Mouse (Mus musculus) liver, postnatal 0 days (tissue): ENCODE results near the gene Zfp385c. TPM values are rescaled to one million over a fixed set of nuclear protein-coding genes. Genes with fewer than 3 reads are reported as not detected.
A peak's percentile ranks its signal among the peaks of the same experiment; 100 is the strongest.

Source experiments
- ATAC-seq: fragments of 200-750 bp; cut with Nextera tagmentation; 2 replicates; pipeline ENCODE4 v1.8.0; 2017; ENCODE audit warnings: mild to moderate bottlenecking, moderate library complexity
- DNase-seq: peaks from one replicate; pipeline ENCODE4 v3.0.0-alpha.2; 2016
- H3K27ac ChIP-seq: fragments of 300-500 bp; sonication (generic); 2 replicates; pipeline ENCODE4 v1.5.1; 2014; ENCODE audit warnings: antibody characterized with exemption, moderate library complexity, mild to moderate bottlenecking, low read depth
- H3K27me3 ChIP-seq: fragments of 300-500 bp; sonication (generic); 2 replicates; pipeline ENCODE4 v1.6.1; 2014; ENCODE audit warnings: low read length, control low read depth, mixed read lengths; ENCODE audit not compliant: insufficient read depth
- H3K36me3 ChIP-seq: fragments of 300-500 bp; sonication (generic); replicated peaks from 2 replicates; pipeline ENCODE4 v1.6.1; 2014; ENCODE audit warnings: mild to moderate bottlenecking, control low read depth, low read length, moderate library complexity, mixed read lengths; ENCODE audit not compliant: insufficient read depth
- H3K4me1 ChIP-seq: fragments of 300-500 bp; sonication (generic); 2 replicates; pipeline ENCODE4 v1.6.1; 2014; ENCODE audit warnings: antibody characterized with exemption, mild to moderate bottlenecking, control low read depth; ENCODE audit not compliant: insufficient read depth
- H3K4me2 ChIP-seq: fragments of 300-500 bp; sonication (generic); 2 replicates; pipeline ENCODE4 v1.6.1; 2014; ENCODE audit warnings: low read depth, mild to moderate bottlenecking, low read length, moderate library complexity, mixed read lengths
- H3K4me3 ChIP-seq: fragments of 300-500 bp; sonication (generic); 2 replicates; pipeline ENCODE4 v1.5.1; 2014; ENCODE audit warnings: low read depth, low read length
- H3K9ac ChIP-seq: fragments of 300-500 bp; sonication (generic); replicated peaks from 2 replicates; pipeline ENCODE4 v1.6.1; 2014; ENCODE audit warnings: mild to moderate bottlenecking, moderate library complexity
- H3K9me3 ChIP-seq: fragments of 300-500 bp; sonication (generic); 2 replicates; pipeline ENCODE4 v1.6.1; 2016; ENCODE audit warnings: mild to moderate bottlenecking, control low read depth, low read length, mixed read lengths
- CTCF ChIP-seq: sonication (generic); IDR thresholded peaks from 2 replicates; pipeline ENCODE4 v1.5.1; 2016; ENCODE audit warnings: antibody characterized with exemption, low read depth
- EP300 ChIP-seq: IDR thresholded peaks from 2 replicates; pipeline ENCODE4 v1.6.1; 2016; ENCODE audit warnings: antibody characterized with exemption, low read depth, mild to moderate bottlenecking
- whole genome bisulfite sequencing: fragments of 180-500 bp; shearing (Covaris S2); extraction: QIAGEN DNeasy Blood & Tissue Kit; methylation state at CpG from one replicate; pipeline ENCODE4 v1.1.7; 2014; ENCODE audit not compliant: insufficient replicate concordance; 5-methylcytosine and 5-hydroxymethylcytosine counted together
- polyA plus RNA-seq: library from polyadenylated mRNA; unstranded; fragments of >200 nt; fragmentation: Nextera tagmentation; extraction: Ambion mirVana; gene quantifications from 2 replicates; pipeline ENCODE4 v1.2.1, GENCODE M21; 2015

Gene Zfp385c
- polyA plus RNA-seq, 1 experiment from 2014 or later: not detected

DNA sequence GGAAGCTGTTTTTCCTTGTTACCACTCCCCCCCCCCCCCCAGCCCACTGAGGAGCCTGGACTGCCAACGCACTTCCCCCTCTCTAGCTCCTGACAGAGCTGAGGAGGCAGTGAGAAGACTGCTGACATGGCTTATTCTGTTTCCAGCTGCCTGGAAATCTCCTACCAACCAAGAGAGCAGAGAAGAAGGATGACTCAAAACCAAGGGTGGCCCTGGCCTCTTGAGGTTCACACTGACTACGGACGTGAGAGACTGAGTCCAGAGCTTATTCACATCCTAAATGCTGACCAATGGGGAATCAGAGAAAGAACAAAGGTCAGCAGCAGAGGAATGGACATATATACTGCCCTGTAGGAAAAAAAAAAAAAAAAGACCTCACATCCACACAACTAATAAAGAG is 27.1 kb upstream of the Zfp385c start:
- Histone ChIP-seq H3K27me3 (no peaks in the 10 kb centered on the region), H3K4me3 (no peak overlapping the region), H3K9ac (no peak overlapping the region), H3K27ac (peak overlapping the region; percentile 71), H3K4me2 (no peak overlapping the region), H3K36me3 (peaks cover 47% of the 10 kb centered on the region), H3K4me1 (peaks cover 39% of the 10 kb centered on the region), H3K9me3 (no peaks in the 10 kb centered on the region)
- DNase-seq (no peak), ATAC-seq (peak; percentile 28)
- WGBS: 77% methylated on average over 3 of the region's 3 CpGs
- TF ChIP-seq EP300: no peak
- no peak for TF ChIP-seq CTCF

DNA sequence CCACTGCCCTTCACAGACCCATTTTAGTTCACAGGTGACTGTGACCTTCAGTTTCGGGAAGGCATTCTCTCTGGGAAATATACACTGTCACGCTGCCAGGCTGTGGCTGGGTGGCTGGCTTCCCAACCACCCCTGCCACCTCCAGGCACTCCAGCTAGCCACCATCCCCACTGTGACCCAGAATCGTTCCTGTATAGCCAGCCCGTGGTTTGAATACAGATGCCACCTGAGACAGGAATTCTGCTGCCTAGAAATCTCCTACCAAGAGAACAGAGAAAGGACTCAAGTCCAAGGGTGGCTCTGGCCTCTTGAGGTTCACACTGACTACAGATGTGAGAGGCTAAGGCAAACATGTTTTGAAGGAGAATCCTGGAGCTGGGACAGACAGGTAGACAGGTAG is 26.6 kb upstream of the Zfp385c start:
- H3K9ac ChIP-seq: no peak overlapping the region
- H3K4me2 ChIP-seq: no peak overlapping the region
- 86% methylated on average over 4 of the region's 4 CpGs for WGBS
- H3K4me1 ChIP-seq: peaks cover 41% of the 10 kb centered on the region
- ATAC-seq (no peak), DNase-seq (no peak)
- no peak overlapping the region for H3K4me3 ChIP-seq
- H3K9me3 ChIP-seq: no peaks in the 10 kb centered on the region
- H3K27ac ChIP-seq: no peak overlapping the region
- H3K27me3 ChIP-seq: no peaks in the 10 kb centered on the region
- TF ChIP-seq EP300: no peak
- no peak for TF ChIP-seq CTCF
- H3K36me3 ChIP-seq: peaks cover 47% of the 10 kb centered on the region

GRCm38 (mm10) chr11:100718462-100718861 is 26.2 kb upstream of the Zfp385c start:
- ATAC-seq (no peak), DNase-seq (no peak)
- Histone ChIP-seq H3K9me3 (no peaks in the 10 kb centered on the region), H3K4me1 (peaks cover 42% of the 10 kb centered on the region), H3K27ac (no peak overlapping the region), H3K9ac (no peak overlapping the region), H3K27me3 (no peaks in the 10 kb centered on the region), H3K4me2 (no peak overlapping the region), H3K36me3 (peaks cover 47% of the 10 kb centered on the region), H3K4me3 (no peak overlapping the region)
- WGBS: 88% methylated on average over 7 of the region's 7 CpGs
- TF ChIP-seq CTCF: no peak
- TF ChIP-seq EP300: no peak

DNA sequence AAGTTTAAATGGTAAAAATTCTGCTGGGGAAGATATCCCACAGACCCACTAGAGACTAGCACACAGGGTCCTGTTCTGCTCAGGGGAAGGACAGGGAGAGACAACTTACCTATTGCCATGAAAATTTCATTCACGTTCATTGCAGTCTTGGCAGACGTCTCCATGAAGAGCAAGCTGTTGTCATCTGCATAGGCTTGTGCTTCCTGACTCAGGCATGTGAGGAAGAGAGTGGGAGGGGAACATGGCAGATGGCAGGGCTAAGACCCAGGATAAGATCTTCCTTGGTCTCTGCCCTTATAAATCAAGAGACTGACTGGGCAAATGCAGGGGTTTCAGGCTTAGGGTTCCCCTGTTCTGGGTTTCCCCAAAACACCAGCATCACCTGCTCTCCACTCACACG is 24.4 kb upstream of the Zfp385c start:
- Histone ChIP-seq H3K27ac (no peak overlapping the region), H3K9ac (no peak overlapping the region), H3K4me1 (peaks cover 37% of the 10 kb centered on the region), H3K27me3 (no peaks in the 10 kb centered on the region), H3K36me3 (peaks cover 47% of the 10 kb centered on the region), H3K4me2 (no peak overlapping the region), H3K4me3 (no peak overlapping the region), H3K9me3 (no peaks in the 10 kb centered on the region)
- WGBS: 81% methylated on average over 3 of the region's 3 CpGs
- DNase-seq: no peak
- no peak for ATAC-seq
- no peak for TF ChIP-seq CTCF
- TF ChIP-seq EP300: no peak

- H3K36me3 ChIP-seq: peaks cover 47% of the 10 kb centered on the region
- no peak overlapping the region for H3K9ac ChIP-seq
- ATAC-seq (no peak), DNase-seq (no peak)
- no peak overlapping the region for H3K27ac ChIP-seq
- 88% methylated on average over 6 of the region's 6 CpGs for WGBS
- H3K4me1 ChIP-seq: peaks cover 28% of the 10 kb centered on the region
- no peak overlapping the region for H3K4me3 ChIP-seq
- no peaks in the 10 kb centered on the region for H3K9me3 ChIP-seq
- H3K4me2 ChIP-seq: no peak overlapping the region
- TF ChIP-seq EP300 (no peak), CTCF (no peak)
- no peaks in the 10 kb centered on the region for H3K27me3 ChIP-seq
These were observed 22.7 kb upstream of the Zfp385c start for GRCm38 (mm10) chr11:100714948-100715347.

GRCm38 (mm10) chr11:100714534-100714915 is 22.3 kb upstream of the Zfp385c start:
- peak overlapping the region; percentile 40 for H3K4me3 ChIP-seq
- peak; percentile 88 for DNase-seq
- 0 out of 2 replicates have a peak overlapping the region, but pooled peaks have one; percentile 62 for H3K9ac ChIP-seq
- ATAC-seq: peak; percentile 63
- WGBS: 40% methylated on average over 6 of the region's 6 CpGs
- H3K4me2 ChIP-seq: peak overlapping the region; percentile 84
- peak; percentile 98 for TF ChIP-seq CTCF
- TF ChIP-seq EP300: no peak
- H3K36me3 ChIP-seq: peaks cover 47% of the 10 kb centered on the region
- H3K4me1 ChIP-seq: peaks cover 28% of the 10 kb centered on the region
- no peaks in the 10 kb centered on the region for H3K9me3 ChIP-seq
- H3K27ac ChIP-seq: peak overlapping the region; percentile 66
- no peaks in the 10 kb centered on the region for H3K27me3 ChIP-seq
